22 mouse cellular contexts compared by ENCODE assay signal in genomic region chr13:43891928-43892327, GRCm38 (mm10).
DNase-seq lines count a peak whose midpoint lies in the region; ATAC-seq and TF ChIP-seq lines count a peak whose summit lies in the region.
"Had no signal": no experiment of that assay in that cellular context is flagged by ENCODE, and none has a peak within 500 bp of the region (broad histone marks: within the 10 kb centered on the region; RNA-seq: fewer than 3 reads in every experiment).

No protein-coding gene starts in this region.

- H3K9ac ChIP-seq in forebrain, embryonic 15.5 days (replicated peaks): no peak overlapping the region
- H3K9ac ChIP-seq in lung, embryonic 14.5 days: no peak overlapping the region
- H3K9ac ChIP-seq in embryonic facial prominence, embryonic 11.5 days (replicated peaks; ENCODE audit: low read length): no peak overlapping the region
- no peak overlapping the region for H3K9ac ChIP-seq in limb, embryonic 13.5 days
- H3K9ac ChIP-seq: midbrain, embryonic 12.5 days; neural tube, embryonic 12.5 days; stomach, embryonic 15.5 days had no signal

- peaks cover 7% of the 10 kb centered on the region; the same call in 1 of the 2 replicates for H3K9me3 ChIP-seq in forebrain, embryonic 10.5 days
- peaks cover 3% of the 10 kb centered on the region; the same call in 1 of the 2 replicates for H3K9me3 ChIP-seq in forebrain, embryonic 15.5 days
- no peaks in the 10 kb centered on the region for H3K9me3 ChIP-seq in lung, embryonic 14.5 days (ENCODE audit: low read depth, low read length)
- H3K9me3 ChIP-seq in embryonic facial prominence, embryonic 11.5 days (replicated peaks; ENCODE audit: control insufficient read depth, low read length): no peaks in the 10 kb centered on the region
- H3K9me3 ChIP-seq in limb, embryonic 13.5 days: peaks cover 9% of the 10 kb centered on the region; the same call in 1 of the 2 replicates
- H3K9me3 ChIP-seq: G1E; neural tube, embryonic 12.5 days; stomach, embryonic 15.5 days had no signal

- no peak overlapping the region for H3K4me2 ChIP-seq in forebrain, embryonic 15.5 days (replicated peaks)
- H3K4me2 ChIP-seq in lung, embryonic 14.5 days: no peak overlapping the region
- H3K4me2 ChIP-seq in embryonic facial prominence, embryonic 11.5 days (ENCODE audit: low read depth, low read length): no peak overlapping the region
- H3K4me2 ChIP-seq in limb, embryonic 13.5 days (replicated peaks): no peak overlapping the region
- H3K4me2 ChIP-seq: midbrain, embryonic 12.5 days; neural tube, embryonic 12.5 days; stomach, embryonic 15.5 days had no signal

- H3K36me3 ChIP-seq in forebrain, embryonic 10.5 days (replicated peaks): no peaks in the 10 kb centered on the region
- H3K36me3 ChIP-seq in forebrain, embryonic 15.5 days: no peaks in the 10 kb centered on the region
- H3K36me3 ChIP-seq in lung, embryonic 14.5 days (ENCODE audit: insufficient read depth): no peaks in the 10 kb centered on the region
- H3K36me3 ChIP-seq in embryonic facial prominence, embryonic 11.5 days (replicated peaks; ENCODE audit: control insufficient read depth, insufficient read depth, low read depth, low read length): no peaks in the 10 kb centered on the region
- no peaks in the 10 kb centered on the region for H3K36me3 ChIP-seq in limb, embryonic 13.5 days
- H3K36me3 ChIP-seq: G1E; midbrain, embryonic 12.5 days; neural tube, embryonic 12.5 days; stomach, embryonic 15.5 days had no signal

- no peak for ATAC-seq in forebrain, embryonic 15.5 days (replicated peaks)
- ATAC-seq in lung, embryonic 14.5 days (ENCODE audit: insufficient read depth): peak; percentile 85; the same call in 1 of the 2 replicates
- 0 out of 2 replicates have a peak, but pooled peaks have one; percentile 59 for ATAC-seq in embryonic facial prominence, embryonic 11.5 days (replicated peaks; ENCODE audit: insufficient number of reproducible peaks, low FRiP score, low TSS enrichment, low read depth)
- ATAC-seq in limb, embryonic 13.5 days (ENCODE audit: low FRiP score, low read depth): peak; percentile 44; the same call in 1 of the 2 replicates
- ATAC-seq in frontal cortex, adult (ENCODE audit: low TSS enrichment): no peak
- ATAC-seq: activated CD4-positive, CD25-positive, alpha-beta regulatory T cell, adult 4 months; forebrain, embryonic 16.5 days; hindbrain, postnatal 0 days had no signal

- DNase-seq in forebrain, embryonic 10.5 days (ENCODE audit: extremely low spot score, low spot score): no peak
- peak; percentile 72 for DNase-seq in lung, embryonic 14.5 days
- no peak for DNase-seq in lung, postnatal 10 days
- peak; percentile 41 for DNase-seq in embryonic facial prominence, embryonic 11.5 days (ENCODE audit: low spot score)
- DNase-seq in urinary bladder, postnatal 36 days (ENCODE audit: low spot score in 2 of 2): no peak
- DNase-seq: adrenal gland, postnatal 10 days; cerebellum, adult 9-11 months; heart, postnatal 36 days; kidney, adult 9 months; liver had no signal

- WGBS in forebrain, embryonic 10.5 days: 75% methylated on average over 3 of the region's 3 CpGs
- 77% methylated on average over 3 of the region's 3 CpGs for WGBS in forebrain, embryonic 15.5 days
- 51% methylated on average over 3 of the region's 3 CpGs for WGBS in lung, embryonic 14.5 days
- WGBS in embryonic facial prominence, embryonic 11.5 days: 54% methylated on average over 3 of the region's 3 CpGs
- WGBS in limb, embryonic 13.5 days: 26% methylated on average over 3 of the region's 3 CpGs

- H3K27ac ChIP-seq in forebrain, embryonic 10.5 days: peak overlapping the region; percentile 48
- no peak overlapping the region for H3K27ac ChIP-seq in forebrain, embryonic 15.5 days (replicated peaks)
- H3K27ac ChIP-seq in lung, embryonic 14.5 days (ENCODE audit: low read depth): peak overlapping the region; percentile 75
- H3K27ac ChIP-seq in embryonic facial prominence, embryonic 11.5 days (replicated peaks; ENCODE audit: low read depth, low read length): no peak overlapping the region
- peak overlapping the region; percentile 59 for H3K27ac ChIP-seq in limb, embryonic 13.5 days
- H3K27ac ChIP-seq: hindbrain, postnatal 0 days; macrophage; midbrain, embryonic 12.5 days; neural tube, embryonic 12.5 days; stomach, embryonic 15.5 days had no signal

- no peaks in the 10 kb centered on the region for H3K27me3 ChIP-seq in forebrain, embryonic 10.5 days (ENCODE audit: poor library complexity, severe bottlenecking)
- no peaks in the 10 kb centered on the region for H3K27me3 ChIP-seq in forebrain, embryonic 15.5 days
- H3K27me3 ChIP-seq in lung, embryonic 14.5 days (ENCODE audit: insufficient read depth, low read length): no peaks in the 10 kb centered on the region
- no peaks in the 10 kb centered on the region for H3K27me3 ChIP-seq in embryonic facial prominence, embryonic 11.5 days (ENCODE audit: control insufficient read depth, insufficient read depth, low read length)
- no peaks in the 10 kb centered on the region for H3K27me3 ChIP-seq in limb, embryonic 13.5 days
- H3K27me3 ChIP-seq: neural tube, embryonic 12.5 days; stomach, embryonic 15.5 days had no signal

- no peak for TF ChIP-seq CTCF in lung, embryonic 14.5 days (IDR thresholded peaks at IDR 0.05; ENCODE audit: low read depth)

- H3K4me1 ChIP-seq in forebrain, embryonic 10.5 days: peaks cover 16% of the 10 kb centered on the region
- peaks cover 12% of the 10 kb centered on the region for H3K4me1 ChIP-seq in forebrain, embryonic 15.5 days
- no peaks in the 10 kb centered on the region for H3K4me1 ChIP-seq in lung, embryonic 14.5 days (ENCODE audit: insufficient read depth)
- no peaks in the 10 kb centered on the region for H3K4me1 ChIP-seq in embryonic facial prominence, embryonic 11.5 days (ENCODE audit: control insufficient read depth, insufficient read depth, low read length)
- peaks cover 10% of the 10 kb centered on the region for H3K4me1 ChIP-seq in limb, embryonic 13.5 days
- H3K4me1 ChIP-seq: stomach, embryonic 15.5 days had no signal

- no peak overlapping the region for H3K4me3 ChIP-seq in forebrain, embryonic 10.5 days
- H3K4me3 ChIP-seq in forebrain, embryonic 15.5 days: no peak overlapping the region
- no peak overlapping the region for H3K4me3 ChIP-seq in lung, embryonic 14.5 days (ENCODE audit: low read depth, low read length)
- no peak overlapping the region for H3K4me3 ChIP-seq in embryonic facial prominence, embryonic 11.5 days (ENCODE audit: low read depth, low read length)
- H3K4me3 ChIP-seq in limb, embryonic 13.5 days: no peak overlapping the region
- H3K4me3 ChIP-seq: erythroblast, embryonic 14.5 days; midbrain, embryonic 12.5 days; neural tube, embryonic 12.5 days; stomach, embryonic 15.5 days had no signal

Comparison
In these comparisons a context has a peak if more than half of its experiments do, and no peak if none do; other contexts are left out.
1. DNase-seq: peak in lung, embryonic 14.5 days (single experiment) and embryonic facial prominence, embryonic 11.5 days (single experiment); none in forebrain, embryonic 10.5 days (single experiment), lung, postnatal 10 days (single experiment) and urinary bladder, postnatal 36 days (0 of 2).
2. H3K27ac ChIP-seq: peak in forebrain, embryonic 10.5 days (single experiment), lung, embryonic 14.5 days (single experiment) and limb, embryonic 13.5 days (single experiment); none in forebrain, embryonic 15.5 days (single experiment) and embryonic facial prominence, embryonic 11.5 days (single experiment).
3. ATAC-seq: peak in lung, embryonic 14.5 days (single experiment), embryonic facial prominence, embryonic 11.5 days (single experiment) and limb, embryonic 13.5 days (single experiment); none in forebrain, embryonic 15.5 days (single experiment) and frontal cortex, adult (single experiment).